Mouse (Mus musculus) MEL (cell line): ENCODE results near the gene Mrm2. TPM values are rescaled to one million over a fixed set of nuclear protein-coding genes. Genes with fewer than 3 reads are reported as not detected.

ENCODE experiments used
- DNase-seq: peaks from one replicate; pipeline ENCODE4 v3.0.0; 2011; ENCODE audit warnings: low read depth, low spot score
- H3K27ac ChIP-seq: 2 replicates; pipeline ENCODE4 v1.5.1; 2012; ENCODE audit warnings: low read depth, mild to moderate bottlenecking, control low read depth, low read length, moderate library complexity; ENCODE audit not compliant: control insufficient read depth
- H3K27me3 ChIP-seq, 2 experiments: fragments of 150-350 bp in 1 of 2; sonication (generic) in 1 of 2; 2 replicates each; pipeline ENCODE4 v1.6.1; 2012; ENCODE audit warnings: low read length in 2 of 2, mild to moderate bottlenecking in 2 of 2, improper control_type of control experiment in 1 of 2, moderate library complexity in 1 of 2; ENCODE audit not compliant: insufficient read depth in 2 of 2, control insufficient read depth in 1 of 2
- H3K36me3 ChIP-seq, 2 experiments: 2 replicates each; pipeline ENCODE4 v1.6.1; 2012 to 2014; ENCODE audit warnings: low read length in 2 of 2, improper control_type of control experiment in 1 of 2, inconsistent platforms in 1 of 2, mild to moderate bottlenecking in 1 of 2; ENCODE audit not compliant: insufficient read depth in 2 of 2, control insufficient read depth in 1 of 2
- H3K4me1 ChIP-seq, 2 experiments: fragments of 150-350 bp in 1 of 2; sonication (generic) in 1 of 2; 2 replicates each; pipeline ENCODE4 v1.6.1; 2012; ENCODE audit warnings: low read length in 2 of 2, improper control_type of control experiment in 1 of 2, mild to moderate bottlenecking in 1 of 2; ENCODE audit not compliant: insufficient read depth in 2 of 2, control insufficient read depth in 1 of 2
- H3K4me3 ChIP-seq, 2 experiments: fragments of 150-350 bp in 1 of 2; sonication (generic) in 1 of 2; 2 replicates each; pipeline ENCODE4 v1.5.1; 2012; ENCODE audit warnings: low read depth in 2 of 2, low read length in 2 of 2, mild to moderate bottlenecking in 2 of 2, moderate library complexity in 2 of 2, control low read depth in 1 of 2, improper control_type of control experiment in 1 of 2; ENCODE audit not compliant: control insufficient read depth in 1 of 2, insufficient read depth in 1 of 2
- H3K79me2 ChIP-seq: 2 replicates; pipeline ENCODE4 v1.6.1; 2012; ENCODE audit warnings: mild to moderate bottlenecking, low read length, moderate library complexity; ENCODE audit not compliant: control insufficient read depth, poor library complexity, insufficient read depth
- H3K9ac ChIP-seq: 2 replicates; pipeline ENCODE4 v1.6.1; 2012; ENCODE audit warnings: low read depth, mild to moderate bottlenecking, control low read depth, low read length, moderate library complexity; ENCODE audit not compliant: control insufficient read depth, poor library complexity, severe bottlenecking
- H3K9me3 ChIP-seq: fragments of 150-350 bp; sonication (generic); replicated peaks from 2 replicates; pipeline ENCODE4 v1.6.1; 2012; ENCODE audit warnings: mild to moderate bottlenecking, low read length, improper control_type of control experiment, moderate library complexity; ENCODE audit not compliant: insufficient read depth
- BHLHE40 ChIP-seq: IDR thresholded peaks from 2 replicates; pipeline ENCODE4 v1.6.1; 2012; ENCODE audit warnings: low read depth, mild to moderate bottlenecking, inconsistent platforms, low read length, improper control_type of control experiment, borderline replicate concordance
- CTCF ChIP-seq, 3 experiments: IDR thresholded peaks in 2 of 3; conservative IDR thresholded peaks in 1 of 3; 2 replicates each; pipeline ENCODE4 v1.5.1; 2011 to 2012; ENCODE audit warnings: low read length in 3 of 3, low read depth in 2 of 3, mild to moderate bottlenecking in 2 of 3, improper control_type of control experiment in 1 of 3, inconsistent platforms in 1 of 3, mixed read lengths in 1 of 3, moderate library complexity in 1 of 3; ENCODE audit not compliant: control insufficient read depth in 1 of 3, insufficient read depth in 1 of 3, poor library complexity in 1 of 3, severe bottlenecking in 1 of 3
- E2F4 ChIP-seq: IDR thresholded peaks from 2 replicates; pipeline ENCODE4 v1.6.1; 2011; ENCODE audit warnings: low read depth, low read length, improper control_type of control experiment, borderline replicate concordance
- GABPA ChIP-seq: IDR thresholded peaks from 2 replicates; pipeline ENCODE4 v1.6.1; 2012; ENCODE audit warnings: low read depth, mild to moderate bottlenecking, inconsistent platforms, low read length, improper control_type of control experiment, moderate library complexity
- HCFC1 ChIP-seq: IDR thresholded peaks from 2 replicates; pipeline ENCODE4 v1.6.1; 2012; ENCODE audit warnings: low read depth, mild to moderate bottlenecking, inconsistent platforms, low read length, improper control_type of control experiment, moderate library complexity
- JUND ChIP-seq: IDR thresholded peaks from 2 replicates; pipeline ENCODE4 v1.6.1; 2011; ENCODE audit warnings: low read depth, mild to moderate bottlenecking, improper control_type of control experiment, low read length
- MAFK ChIP-seq: IDR thresholded peaks from 2 replicates; pipeline ENCODE4 v1.6.1; 2011; ENCODE audit warnings: low read depth, mild to moderate bottlenecking, low read length, improper control_type of control experiment, borderline replicate concordance
- MAX ChIP-seq: IDR thresholded peaks from 2 replicates; pipeline ENCODE4 v1.6.1; 2011; ENCODE audit warnings: low read length, improper control_type of control experiment
- MAZ ChIP-seq: IDR thresholded peaks from 2 replicates; pipeline ENCODE4 v1.6.1; 2012; ENCODE audit warnings: low read depth, mild to moderate bottlenecking, inconsistent platforms, low read length, improper control_type of control experiment
- MXI1 ChIP-seq: IDR thresholded peaks from 2 replicates; pipeline ENCODE4 v1.6.1; 2011; ENCODE audit warnings: mild to moderate bottlenecking, low read depth, low read length, improper control_type of control experiment
- MYB ChIP-seq: IDR thresholded peaks from 2 replicates; pipeline ENCODE4 v1.6.1; 2011; ENCODE audit warnings: mild to moderate bottlenecking, low read depth, low read length, improper control_type of control experiment
- NELFE ChIP-seq: IDR thresholded peaks from 2 replicates; pipeline ENCODE4 v1.6.1; 2011; ENCODE audit warnings: low read depth, low read length, improper control_type of control experiment
- POLR2A ChIP-seq, 2 experiments: IDR thresholded peaks; 2 replicates each; pipeline ENCODE4 v1.6.1; 2011 to 2012; ENCODE audit warnings: low read length in 2 of 2, mild to moderate bottlenecking in 2 of 2, control low read depth in 1 of 2, improper control_type of control experiment in 1 of 2, low read depth in 1 of 2, moderate library complexity in 1 of 2; ENCODE audit not compliant: control insufficient read depth in 1 of 2, insufficient read depth in 1 of 2, poor library complexity in 1 of 2
- POLR2AphosphoS2 ChIP-seq: IDR thresholded peaks from 2 replicates; pipeline ENCODE4 v1.6.1; 2011; ENCODE audit warnings: low read length, improper control_type of control experiment
- RAD21 ChIP-seq: IDR thresholded peaks from 2 replicates; pipeline ENCODE4 v1.6.1; 2011; ENCODE audit warnings: mild to moderate bottlenecking, low read depth, low read length, improper control_type of control experiment
- RCOR1 ChIP-seq: IDR thresholded peaks from 2 replicates; pipeline ENCODE4 v1.6.1; 2012; ENCODE audit warnings: low read depth, mild to moderate bottlenecking, inconsistent platforms, low read length, improper control_type of control experiment
- SIN3A ChIP-seq: IDR thresholded peaks from 2 replicates; pipeline ENCODE4 v1.6.1; 2012; ENCODE audit warnings: low read length, improper control_type of control experiment, inconsistent platforms
- SMC3 ChIP-seq: IDR thresholded peaks from 2 replicates; pipeline ENCODE4 v1.6.1; 2011; ENCODE audit warnings: low read depth, low read length, improper control_type of control experiment
- TBP ChIP-seq: IDR thresholded peaks from 2 replicates; pipeline ENCODE4 v1.8.0; 2011; ENCODE audit warnings: low read depth, low read length, improper control_type of control experiment
- USF2 ChIP-seq, 2 experiments: IDR thresholded peaks; 2 replicates each; pipeline ENCODE4 v1.6.1; 2011 to 2012; ENCODE audit warnings: improper control_type of control experiment in 2 of 2, low read length in 2 of 2, borderline replicate concordance in 1 of 2, inconsistent platforms in 1 of 2, low read depth in 1 of 2, mild to moderate bottlenecking in 1 of 2; ENCODE audit not compliant: insufficient read depth in 1 of 2
- ZMIZ1 ChIP-seq: IDR thresholded peaks from 2 replicates; pipeline ENCODE4 v1.6.1; 2012; ENCODE audit warnings: low read depth, mild to moderate bottlenecking, inconsistent platforms, low read length, improper control_type of control experiment, moderate library complexity
- polyA plus RNA-seq, 2 experiments: library from polyadenylated mRNA; stranded (reverse) in 1 of 2; unstranded in 1 of 2; fragments of >175 nt in 1 of 2; fragments of >200 nt in 1 of 2; gene quantifications; 2 replicates each; pipeline versions ENCODE4 v1.2.1 to v1.2.4; 2012; ENCODE audit warnings: low replicate concordance in 2 of 2, low read depth in 1 of 2; ENCODE audit not compliant: insufficient read length in 2 of 2, insufficient read depth in 1 of 2, missing spikeins in 1 of 2
- total RNA-seq: library from RNA; depleted of rRNA; stranded (reverse); fragments of 300-350 nt; gene quantifications from 2 replicates; pipeline ENCODE4 v1.2.3, GENCODE M21; 2012

Mrm2 gene
- total and polyA plus RNA-seq, 3 experiments = 14.1 to 15.3 TPM; not detected in 1

DNA sequence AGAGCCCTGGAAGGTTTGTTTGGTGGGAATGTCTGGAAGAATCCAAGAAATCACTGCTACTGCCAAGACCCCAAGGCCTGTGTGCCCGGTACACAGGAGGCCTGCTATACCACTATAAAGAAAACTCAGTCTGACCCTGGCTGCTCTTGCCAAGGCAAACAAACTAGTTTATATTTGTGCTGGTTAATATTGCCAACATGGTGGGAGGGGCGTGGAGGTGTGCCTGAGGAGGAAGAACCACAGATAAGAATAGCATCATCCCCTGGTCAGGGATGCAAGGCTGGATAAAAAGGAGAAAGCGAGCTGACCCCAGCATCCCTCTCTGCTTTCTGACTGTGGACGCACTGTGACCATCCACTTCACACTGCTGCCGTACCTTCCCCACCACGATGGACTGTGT lies 20.7 kb upstream of the Mrm2 start:
- Histone ChIP-seq H3K36me3 (peaks cover 0 to 2% of the 10 kb centered on the region in 2 experiments; a peak in 1 of 4 replicates), H3K9me3 (no peaks in the 10 kb centered on the region), H3K9ac (no peak overlapping the region), H3K79me2 (no peaks in the 10 kb centered on the region), H3K4me1 (no peaks in the 10 kb centered on the region), H3K27ac (no peak overlapping the region), H3K4me3 (no peak overlapping the region), H3K27me3 (no peaks in the 10 kb centered on the region)
- TF ChIP-seq SIN3A (no peak), GABPA (no peak), MAX (no peak), MAZ (no peak), TBP (no peak), CTCF (IDR thresholded peaks at IDR 0.05 in 2 of 3, conservative IDR thresholded peaks at IDR 0.05 in 1 of 3; ENCODE audit: control insufficient read depth in 1 of 3, insufficient read depth in 1 of 3, low read depth in 2 of 3, low read length in 3 of 3, poor library complexity in 1 of 3, severe bottlenecking in 1 of 3) (no peak), MXI1 (no peak), MAFK (no peak), MYB (no peak)
- DNase-seq = no peak

DNA sequence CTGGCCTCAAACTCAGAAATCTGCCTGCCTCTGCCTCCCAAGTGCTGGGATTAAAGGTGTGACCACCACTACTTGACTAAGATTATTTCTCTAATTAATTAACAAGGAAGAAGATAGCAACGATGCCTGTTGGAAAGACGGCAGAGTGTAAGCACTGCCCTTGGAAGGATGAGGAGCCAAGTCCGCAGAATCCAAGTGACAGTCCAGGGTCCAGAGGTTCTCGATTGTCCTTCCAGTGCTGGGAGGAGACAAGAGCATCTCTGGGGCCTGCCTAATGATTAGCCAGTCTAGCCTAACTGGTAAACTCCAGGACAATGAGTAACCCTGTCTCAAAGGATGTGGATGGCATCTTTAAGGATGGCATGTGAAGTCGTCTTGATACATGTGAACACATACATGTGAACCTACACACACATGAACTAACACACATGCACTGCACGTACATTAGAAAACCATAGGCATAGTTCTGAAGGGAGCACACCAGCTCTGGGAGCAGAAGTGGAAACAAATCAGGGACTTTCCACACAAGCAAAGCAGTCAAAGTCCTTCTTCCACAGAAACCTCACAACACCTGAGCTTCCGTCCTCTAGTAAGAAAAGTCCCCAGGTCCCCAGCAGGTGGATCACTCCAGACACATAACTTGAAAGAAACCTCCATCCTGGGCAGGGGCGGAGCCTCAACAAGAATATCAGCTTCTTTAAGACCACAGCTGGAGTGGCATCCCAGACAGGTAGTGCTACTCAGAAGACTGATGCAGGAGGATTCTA lies 19.2 kb upstream of the Mrm2 start:
- Histone ChIP-seq H3K9me3 (no peaks in the 10 kb centered on the region), H3K27me3 (no peaks in the 10 kb centered on the region), H3K4me1 (no peaks in the 10 kb centered on the region), H3K4me3 (no peak overlapping the region), H3K9ac (no peak overlapping the region), H3K36me3 (peaks cover 0 to 2% of the 10 kb centered on the region in 2 experiments; a peak in 1 of 4 replicates), H3K79me2 (no peaks in the 10 kb centered on the region), H3K27ac (no peak overlapping the region)
- TF ChIP-seq RCOR1 = no peak
- no peak for TF ChIP-seq MYB
- no peak for TF ChIP-seq MAFK
- no peak for TF ChIP-seq E2F4
- TF ChIP-seq BHLHE40 = no peak
- no peak for TF ChIP-seq RAD21
- TF ChIP-seq POLR2AphosphoS2 = no peak
- no peak for TF ChIP-seq ZMIZ1
- TF ChIP-seq NELFE = no peak
- TF ChIP-seq JUND = no peak
- TF ChIP-seq HCFC1 = no peak
- TF ChIP-seq SMC3 = no peak
- TF ChIP-seq POLR2A (IDR thresholded peaks at IDR 0.05; ENCODE audit: control insufficient read depth in 1 of 2, insufficient read depth in 1 of 2, low read depth in 1 of 2, low read length in 2 of 2, poor library complexity in 1 of 2) = no peak
- no peak for TF ChIP-seq USF2 (IDR thresholded peaks at IDR 0.05; ENCODE audit: borderline replicate concordance in 1 of 2, insufficient read depth in 1 of 2, low read depth in 1 of 2, low read length in 2 of 2)
- DNase-seq = no peak
